Mouse (Mus musculus): ENCODE results near the gene Duoxa2. TPM values are rescaled to one million over a fixed set of nuclear protein-coding genes. Genes with fewer than 3 reads are reported as not detected.

Gene Duoxa2
- not detected for polyA plus RNA-seq (2021)

DNA sequence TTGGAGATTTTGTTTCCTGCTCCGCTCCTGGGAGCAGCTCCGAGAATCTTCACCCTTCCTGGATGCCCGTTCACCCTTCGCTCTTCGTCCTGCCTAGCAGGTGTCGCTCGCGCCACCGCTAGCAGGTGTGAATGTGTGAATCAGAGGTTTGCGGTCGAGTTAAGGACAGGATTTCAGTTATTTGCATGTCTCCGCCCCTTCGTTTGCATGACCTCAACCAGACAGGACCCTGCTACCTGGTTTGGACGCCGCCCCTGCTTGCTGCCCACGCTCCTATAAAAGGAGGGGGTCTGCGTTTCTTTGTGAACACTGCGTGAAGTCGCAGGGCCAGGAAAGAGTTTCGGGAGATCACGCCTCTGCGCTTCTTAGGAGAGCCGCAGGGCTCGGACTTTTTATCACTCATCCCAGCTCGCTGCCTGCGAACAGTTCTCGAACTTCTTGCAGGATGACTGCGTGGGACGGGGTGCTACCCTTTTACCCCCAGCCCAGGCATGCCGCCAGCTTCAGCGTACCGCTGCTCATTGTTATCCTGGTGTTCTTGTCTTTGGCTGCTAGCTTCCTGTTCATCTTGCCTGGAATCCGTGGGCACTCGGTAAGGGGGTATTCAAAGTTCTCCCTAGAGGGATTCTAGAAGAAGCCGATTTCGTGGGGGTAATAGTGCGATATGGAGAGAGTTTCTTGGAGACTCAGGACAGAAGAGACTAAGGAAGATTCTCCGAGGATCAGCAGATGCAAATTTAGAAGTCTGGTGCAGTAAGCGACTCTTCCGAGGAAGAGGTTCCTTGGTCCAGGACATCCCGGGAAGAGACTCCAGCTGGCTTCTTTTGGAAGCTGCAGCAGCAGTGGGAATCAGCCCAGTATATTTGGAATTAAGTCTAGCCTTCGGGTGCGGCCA is at the start of gene Duoxa2:
Gene Duoxa2, plus strand, starts transcription at position 305 of the 895 bp plus-strand sequence.
- no peak for TF ChIP-seq CTCF (IDR thresholded peaks at IDR 0.05)
- in situ Hi-C loops (cut with MboI; ENCODE audit: low pct_unique_long_range_greater_than_20kb), result no loop called here
- DNase-seq (ENCODE audit: low read depth, low spot score), result no peak

DNA sequence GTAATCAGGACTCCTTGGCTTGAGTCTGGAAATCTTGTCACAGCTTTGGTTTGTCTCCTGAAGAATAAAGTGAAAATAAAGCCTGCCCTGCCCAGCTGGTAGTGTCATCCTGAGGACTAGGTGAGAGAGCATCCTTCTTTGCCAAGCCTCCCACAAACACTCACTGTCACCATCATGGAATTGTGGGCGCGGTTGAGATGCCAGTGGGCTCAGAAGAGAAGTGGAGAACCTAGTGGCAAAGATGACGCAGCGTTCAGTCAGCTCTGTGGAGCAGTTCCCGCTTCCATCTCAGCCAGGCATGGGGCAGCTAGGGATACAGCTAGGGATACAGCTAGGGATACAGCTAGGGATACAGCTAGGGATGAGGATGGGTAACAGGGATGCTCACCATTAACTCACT is 42.7 kb upstream of the Duoxa2 start:
- ChIA-PET POLR2A (interaction anchor here (0.6 kb wide), 1 partner anchor 91 kb away, joined by 3 read pairs; no protein-coding TSS in a partner anchor), CTCF (interaction anchor here (1.1 kb wide), 1 partner anchor 10 kb away, joined by 3 read pairs; no protein-coding TSS in a partner anchor)
- in situ Hi-C loops (cut with MboI; ENCODE audit: low pct_unique_long_range_greater_than_20kb), result no loop called here
- no peaks in the 10 kb centered on the region for H3K27me3 ChIP-seq
- ATAC-seq (no peak), DNase-seq (ENCODE audit: low read depth, low spot score) (no peak)
- TF ChIP-seq CTCF (IDR thresholded peaks at IDR 0.05), result no peak

More for the DNA sequence above, at the start of gene Duoxa2:
- ChIA-PET CTCF (no interaction called here), POLR2A (no interaction called here)
- H3K27me3 ChIP-seq, result peaks cover 31% of the 10 kb centered on the region
- ATAC-seq, result no peak

DNA sequence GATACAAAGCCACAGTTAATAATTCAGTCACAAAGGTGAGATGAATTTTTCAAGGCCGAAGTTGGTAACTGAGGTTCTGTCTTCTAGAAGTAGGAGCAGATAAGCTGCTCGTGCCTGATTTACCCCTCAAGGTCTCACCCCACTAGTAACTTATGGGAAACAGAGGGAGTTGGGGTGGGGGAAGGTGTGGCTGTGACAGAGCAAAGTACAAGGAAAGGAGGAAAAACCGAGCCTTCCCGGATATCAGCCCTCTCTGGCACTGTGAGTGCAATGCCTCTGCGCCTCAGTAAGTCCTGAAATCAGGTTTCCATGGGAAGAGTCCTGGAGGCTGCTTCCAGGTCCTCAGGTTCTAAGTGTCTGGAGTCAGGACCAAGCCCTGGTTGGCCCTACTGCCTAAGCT is 38.0 kb upstream of the Duoxa2 start:
- POLR2A ChIA-PET, result no interaction called here
- H3K27me3 ChIP-seq, result no peaks in the 10 kb centered on the region
- TF ChIP-seq CTCF (IDR thresholded peaks at IDR 0.05), result no peak
- no peak for DNase-seq (ENCODE audit: low read depth, low spot score)
- in situ Hi-C loops (cut with MboI; ENCODE audit: low pct_unique_long_range_greater_than_20kb), result no loop called here
- ATAC-seq, result no peak
- CTCF ChIA-PET, result interaction anchor here (1.7 kb wide), 1 partner anchor 42 kb away, joined by 4 read pairs; no protein-coding TSS in a partner anchor

DNA sequence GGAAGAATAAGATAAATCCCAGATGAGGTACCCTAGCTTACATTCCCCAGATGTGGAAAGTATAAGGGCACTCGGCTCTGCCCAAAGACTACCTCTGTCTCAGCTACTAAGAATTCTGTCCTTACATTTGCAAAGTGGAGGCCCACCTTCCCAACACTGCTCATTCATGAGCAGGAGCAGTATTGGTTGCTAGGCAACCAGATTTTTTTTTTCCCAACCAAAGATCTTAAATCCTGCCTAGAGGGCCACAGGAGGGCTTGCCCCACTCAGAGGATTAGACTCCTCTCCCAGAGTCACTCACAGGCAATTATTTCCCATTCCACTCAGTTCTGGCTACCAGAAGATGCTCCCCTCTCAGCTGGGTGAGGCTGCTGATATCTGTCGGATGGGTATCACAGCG is 34.0 kb upstream of the Duoxa2 start:
- TF ChIP-seq CTCF (IDR thresholded peaks at IDR 0.05), result no peak
- no peaks in the 10 kb centered on the region for H3K27me3 ChIP-seq
- DNase-seq (ENCODE audit: low read depth, low spot score) (no peak), ATAC-seq (no peak)
- CTCF ChIA-PET, result interaction anchor here (1.3 kb wide), 1 partner anchor 38 kb away, joined by 3 read pairs; no protein-coding TSS in a partner anchor
- POLR2A ChIA-PET, result interaction anchor here (0.6 kb wide), 1 partner anchor 253 kb away, joined by 3 read pairs; no protein-coding TSS in a partner anchor
- in situ Hi-C loops (cut with MboI; ENCODE audit: low pct_unique_long_range_greater_than_20kb), result no loop called here

DNA sequence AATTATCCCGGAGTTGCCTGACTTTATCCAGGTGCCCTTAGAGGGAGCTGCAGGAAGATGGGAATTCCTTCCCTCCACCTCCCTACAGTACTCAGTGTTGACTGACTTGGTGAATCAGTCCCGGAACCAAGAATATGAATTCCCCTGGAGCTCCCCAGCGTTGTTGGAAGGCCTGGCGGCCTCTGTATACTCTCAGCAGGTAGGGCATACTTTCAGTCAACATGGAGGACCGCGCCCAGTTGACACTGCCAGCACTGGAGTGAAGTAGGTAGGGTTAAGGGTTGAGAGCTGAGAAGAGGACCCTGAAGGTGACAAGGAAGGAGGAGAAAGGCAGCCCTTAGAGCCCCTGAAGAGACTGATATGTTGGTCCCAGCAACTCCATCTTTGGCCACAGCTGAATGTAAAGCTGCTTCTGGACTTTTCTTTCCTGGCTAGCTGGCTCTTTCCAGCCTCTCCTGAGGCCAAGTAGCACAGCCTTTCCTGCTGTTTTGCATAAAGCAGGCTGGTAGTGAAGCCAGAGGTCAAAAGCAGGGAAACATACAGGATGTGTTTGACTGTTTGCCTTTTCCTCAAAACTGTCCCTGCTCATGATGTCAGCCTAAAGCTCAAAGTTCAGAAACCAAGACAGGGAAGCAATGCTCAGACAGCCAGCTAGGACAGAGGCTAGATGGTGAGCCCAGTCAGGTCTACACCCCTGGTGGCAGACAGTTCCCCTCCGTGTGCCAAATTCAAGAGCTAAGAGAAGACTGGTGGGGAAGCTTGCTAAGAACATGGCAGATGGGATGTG is 32.1 kb upstream of the Duoxa2 start:
- TF ChIP-seq CTCF (IDR thresholded peaks at IDR 0.05), result no peak
- ChIA-PET CTCF (interaction anchor here (1.3 kb wide), 1 partner anchor 17 kb away, joined by 3 read pairs; no protein-coding TSS in a partner anchor), POLR2A (no interaction called here)
- in situ Hi-C loops (cut with MboI; ENCODE audit: low pct_unique_long_range_greater_than_20kb), result no loop called here
- DNase-seq (ENCODE audit: low read depth, low spot score) (no peak), ATAC-seq (no peak)
- H3K27me3 ChIP-seq, result no peaks in the 10 kb centered on the region

DNA sequence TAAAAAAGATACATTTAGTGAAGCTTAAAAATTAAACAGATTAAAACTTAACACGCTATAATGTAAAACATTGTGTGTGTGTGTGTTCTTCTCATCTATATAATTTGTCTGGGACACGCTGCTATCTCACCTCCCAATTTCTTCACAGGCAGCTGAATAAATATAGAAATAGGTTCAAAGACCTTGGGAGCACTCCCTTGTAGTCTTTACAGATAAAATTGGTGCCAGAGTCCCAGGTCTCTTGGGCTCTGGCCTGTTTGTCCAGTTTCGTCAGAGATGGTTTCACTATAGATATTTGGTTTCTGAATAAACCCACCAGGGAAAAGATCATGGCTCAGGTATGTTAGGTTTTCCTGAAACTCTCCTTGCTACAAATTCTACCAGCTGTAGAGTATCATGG is 19.9 kb upstream of the Duoxa2 start:
- CTCF ChIA-PET, result interaction anchor here (1.3 kb wide), 1 partner anchor 25 kb away, joined by 3 read pairs; no protein-coding TSS in a partner anchor
- in situ Hi-C loops (cut with MboI; ENCODE audit: low pct_unique_long_range_greater_than_20kb), result no loop called here

DNA sequence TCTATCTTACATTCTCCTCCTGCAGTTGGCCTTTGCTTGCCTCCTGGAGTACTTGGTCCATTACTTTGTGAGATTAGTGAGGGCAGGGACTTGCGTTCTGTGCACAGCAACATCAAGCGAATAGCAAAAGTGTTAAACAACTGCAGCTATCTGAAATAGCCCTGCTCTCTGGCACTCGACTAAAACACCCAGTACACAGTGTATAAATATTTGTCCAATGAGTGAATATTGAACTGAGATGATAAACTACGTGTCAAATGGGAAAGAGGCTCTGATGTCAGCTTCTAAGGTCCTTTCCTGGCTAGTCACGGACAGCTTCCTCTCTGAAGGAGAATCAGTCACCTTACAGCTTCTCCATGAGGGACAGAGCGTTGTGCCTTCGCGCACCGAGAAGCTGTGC is 14.6 kb upstream of the Duoxa2 start:
- in situ Hi-C loops (cut with MboI; ENCODE audit: low pct_unique_long_range_greater_than_20kb), result no loop called here
- DNase-seq (ENCODE audit: low read depth, low spot score) (no peak), ATAC-seq (no peak)
- CTCF ChIA-PET, result interaction anchor here (1.1 kb wide), 1 partner anchor 18 kb away, joined by 3 read pairs; no protein-coding TSS in a partner anchor
- POLR2A ChIA-PET, result no interaction called here
- no peak for TF ChIP-seq CTCF (IDR thresholded peaks at IDR 0.05)
- peaks cover 3% of the 10 kb centered on the region for H3K27me3 ChIP-seq

More for the DNA sequence above, 19.9 kb upstream of the Duoxa2 start:
- ATAC-seq (no peak), DNase-seq (ENCODE audit: low read depth, low spot score) (no peak)
- H3K27me3 ChIP-seq, result peaks cover 10% of the 10 kb centered on the region
- POLR2A ChIA-PET, result no interaction called here
- TF ChIP-seq CTCF (IDR thresholded peaks at IDR 0.05), result no peak

DNA sequence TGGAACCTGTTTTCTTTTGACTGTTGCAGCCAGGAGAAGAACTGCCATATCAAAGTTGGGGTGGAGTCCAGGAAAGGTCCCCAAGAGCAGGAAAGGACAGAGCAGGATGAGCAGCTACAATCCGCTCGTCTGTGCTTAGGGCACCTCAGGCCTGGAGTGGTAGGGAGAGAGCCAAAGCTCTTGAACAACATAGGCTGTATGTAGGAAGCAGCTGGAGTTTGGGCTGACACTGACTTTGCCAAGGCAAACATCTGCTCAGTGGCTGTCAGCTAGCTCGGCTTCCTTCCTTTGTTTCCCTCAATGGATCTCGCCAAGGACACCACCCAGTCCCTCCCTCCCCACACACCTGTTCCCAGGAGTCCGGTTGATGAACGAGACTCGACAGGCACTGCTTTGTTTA is 12.6 kb upstream of the Duoxa2 start:
- DNase-seq (ENCODE audit: low read depth, low spot score), result no peak
- no peaks in the 10 kb centered on the region for H3K27me3 ChIP-seq
- in situ Hi-C loops (cut with MboI; ENCODE audit: low pct_unique_long_range_greater_than_20kb), result no loop called here
- no peak for ATAC-seq
- ChIA-PET POLR2A (no interaction called here), CTCF (no interaction called here)
- TF ChIP-seq CTCF (IDR thresholded peaks at IDR 0.05), result no peak

DNA sequence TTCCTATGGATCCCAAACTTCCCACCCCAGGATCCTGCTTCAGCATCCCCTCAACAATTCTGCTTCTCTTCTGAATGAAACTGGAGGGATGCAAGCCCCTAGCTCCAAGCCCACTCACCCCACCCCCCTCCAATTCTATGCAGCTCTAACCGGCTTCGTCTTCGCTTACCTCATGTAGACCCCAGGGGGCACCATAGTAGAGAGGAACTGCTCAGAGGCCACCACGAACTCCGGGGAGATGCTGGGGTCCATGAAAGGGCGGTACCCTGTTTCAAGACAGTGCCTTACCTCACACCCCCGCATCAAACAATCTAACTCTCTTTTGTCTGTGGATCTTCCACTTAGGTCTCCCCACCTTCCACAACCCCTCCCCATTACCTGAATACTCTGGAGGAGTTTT is 3.8 kb upstream of the Duoxa2 start:
- H3K27me3 ChIP-seq, result peaks cover 25% of the 10 kb centered on the region
- in situ Hi-C loops (cut with MboI; ENCODE audit: low pct_unique_long_range_greater_than_20kb), result no loop called here
- ChIA-PET POLR2A (no interaction called here), CTCF (interaction anchor here (1.6 kb wide), 1 partner anchor 8 kb away, joined by 7 read pairs; no protein-coding TSS in a partner anchor)
- DNase-seq (ENCODE audit: low read depth, low spot score), result no peak
- ATAC-seq, result no peak
- no peak for TF ChIP-seq CTCF (IDR thresholded peaks at IDR 0.05)

DNA sequence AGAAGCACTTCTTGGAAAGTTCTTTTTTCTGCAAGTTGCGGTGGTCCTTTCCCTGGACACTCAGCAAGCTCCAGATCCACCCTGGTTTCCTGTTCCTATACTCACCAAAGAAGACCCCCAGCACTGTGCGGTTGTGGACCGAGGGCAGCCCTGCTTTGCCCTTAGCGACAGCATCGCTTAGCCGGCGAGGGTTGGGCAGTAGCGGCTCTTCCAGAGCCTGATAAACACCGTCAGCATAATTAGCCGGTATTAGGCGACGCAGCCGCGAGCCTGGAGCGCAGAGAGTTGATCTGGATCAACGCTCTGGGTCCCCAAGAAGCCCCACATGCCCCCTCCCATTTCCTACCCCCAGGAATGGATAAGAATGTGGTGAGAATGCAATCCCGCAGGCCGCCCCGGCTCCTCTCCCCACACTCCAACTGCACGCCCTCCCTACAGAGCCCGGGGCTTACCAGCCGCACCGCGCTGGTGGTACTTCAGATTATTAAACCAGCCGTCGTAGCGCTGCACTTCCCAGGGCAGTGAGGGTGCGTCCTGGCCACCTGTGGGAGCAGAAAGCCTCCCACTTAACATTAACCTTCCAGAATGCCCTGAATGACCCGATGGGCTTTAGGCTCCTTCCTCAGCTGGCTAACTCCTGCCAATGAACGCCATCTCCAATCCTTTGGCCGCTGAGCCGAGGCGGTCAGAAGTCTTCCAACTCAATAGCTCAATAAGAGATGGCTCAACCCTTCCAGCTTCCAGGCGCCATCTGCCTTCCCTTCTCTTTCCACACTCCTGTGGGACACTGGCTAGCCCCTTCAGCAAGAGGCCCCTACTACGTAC is 1.2 kb upstream of the Duoxa2 start:
- ATAC-seq, result no peak
- DNase-seq (ENCODE audit: low read depth, low spot score), result no peak
- H3K27me3 ChIP-seq, result peaks cover 31% of the 10 kb centered on the region
- ChIA-PET CTCF (no interaction called here), POLR2A (interaction anchor here (0.6 kb wide), 1 partner anchor 213 kb away, joined by 3 read pairs; no protein-coding TSS in a partner anchor)
- in situ Hi-C loops (cut with MboI; ENCODE audit: low pct_unique_long_range_greater_than_20kb), result no loop called here
- no peak for TF ChIP-seq CTCF (IDR thresholded peaks at IDR 0.05)
